Mouse (Mus musculus) c-Kit-negative CD71-positive TER-119-positive erythroid progenitor cells, embryonic 14.5 days (primary cell): ENCODE measurements around the gene Mycbp2.

Experiments
- DNase-seq: peaks from one replicate; pipeline ENCODE4 v3.0.0-alpha.2; 2013; ENCODE audit warnings: low read depth, low spot score

Gene Mycbp2

DNA sequence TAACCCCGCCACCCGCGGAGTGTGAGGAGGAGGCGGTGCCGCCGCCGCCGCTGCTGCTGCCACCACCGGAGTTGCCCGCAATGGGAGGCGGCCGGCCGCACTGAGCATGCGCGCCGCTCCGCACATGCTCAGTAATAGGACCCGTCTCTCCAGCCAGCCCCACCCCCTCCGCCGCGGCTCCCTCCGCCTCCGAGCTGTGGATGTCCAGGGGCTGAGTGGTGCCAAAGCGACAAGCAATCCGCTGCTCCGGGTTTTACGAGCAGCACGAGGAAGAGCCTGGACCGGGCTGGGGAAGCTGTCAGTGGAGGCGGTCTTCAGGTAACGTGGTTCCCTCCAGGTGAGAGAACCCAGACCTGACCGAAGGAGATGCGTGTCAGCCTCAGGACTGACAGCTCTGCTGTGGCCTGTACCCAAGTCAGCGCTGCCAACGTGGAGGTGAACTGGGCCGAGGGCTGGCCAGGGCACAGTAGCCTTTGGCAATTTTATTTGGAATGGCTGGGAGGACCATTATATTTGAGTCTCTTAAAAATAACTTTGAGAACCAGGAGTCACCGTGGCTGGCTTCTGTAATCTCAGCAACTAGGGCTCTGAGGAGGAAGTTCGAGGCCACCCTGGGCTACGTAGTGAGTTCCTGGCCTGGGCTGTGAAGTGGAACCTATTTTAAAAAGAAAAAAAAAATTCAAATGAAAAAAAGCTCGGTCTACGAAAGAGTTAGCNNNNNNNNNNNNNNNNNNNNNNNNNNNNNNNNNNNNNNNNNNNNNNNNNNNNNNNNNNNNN lies at the start of gene Mycbp2:
Mycbp2 (minus strand) TSS at position 86 of the 777 bp plus-strand sequence.
- peak; percentile 94 for DNase-seq

DNA sequence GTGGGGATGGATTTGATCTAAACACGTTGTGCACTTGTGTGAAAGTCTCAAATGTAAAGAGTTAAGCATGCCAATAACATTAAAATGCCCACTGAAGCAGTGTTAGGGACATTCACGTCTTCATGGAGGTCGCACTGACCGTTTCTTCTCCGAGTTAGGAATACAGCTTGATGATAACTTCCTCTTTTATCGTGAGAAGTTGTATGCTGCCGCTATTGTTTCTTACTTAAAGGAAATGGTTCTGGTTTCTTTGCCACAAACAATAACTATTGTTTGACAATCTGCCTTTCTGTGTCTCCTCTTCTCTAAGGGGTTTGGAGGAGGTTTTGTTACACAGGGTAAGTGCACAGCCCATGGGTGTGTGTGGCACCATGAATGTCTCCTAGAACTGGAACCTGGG lies 45.8 kb upstream of the Mycbp2 start:
- no peak for DNase-seq

DNA sequence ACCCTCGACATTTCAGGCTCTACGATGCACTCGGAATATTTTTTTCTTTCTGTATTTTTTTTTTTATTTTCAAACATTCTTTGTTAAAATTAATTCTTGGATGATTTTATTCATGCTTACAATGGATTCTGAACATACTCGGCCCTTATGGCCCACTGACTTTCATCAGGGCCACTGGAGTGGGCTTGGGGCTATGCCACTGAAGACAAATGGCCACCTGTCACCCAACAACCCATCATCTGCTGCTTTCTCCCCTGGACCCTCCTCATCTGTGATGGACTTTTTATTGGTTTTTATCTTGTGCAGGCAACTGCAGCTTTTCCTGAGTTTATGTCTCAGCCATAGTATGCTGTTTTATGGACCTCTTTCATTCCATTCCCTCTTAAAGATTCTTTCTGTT lies 40.8 kb upstream of the Mycbp2 start:
- DNase-seq, result no peak

DNA sequence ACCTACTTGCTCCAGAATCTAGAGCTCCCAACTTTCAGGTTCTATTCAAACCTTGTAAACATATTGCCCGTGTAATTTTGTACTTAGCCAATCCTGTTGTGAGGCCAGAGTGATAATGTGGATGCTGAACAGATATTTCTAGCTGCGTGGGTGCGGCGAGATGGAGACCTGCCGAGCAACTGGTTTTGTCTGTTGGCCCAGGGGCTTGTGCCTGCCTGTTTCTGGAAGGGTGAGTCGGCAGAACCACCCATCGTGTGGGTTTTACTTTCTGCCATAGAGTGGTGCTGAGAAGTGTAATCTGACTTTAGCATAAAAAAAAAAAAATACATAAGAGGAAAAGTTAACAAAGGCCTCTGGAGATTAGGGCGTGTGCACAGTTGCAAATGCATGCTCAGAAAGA lies 40.3 kb upstream of the Mycbp2 start:
- no peak for DNase-seq

DNA sequence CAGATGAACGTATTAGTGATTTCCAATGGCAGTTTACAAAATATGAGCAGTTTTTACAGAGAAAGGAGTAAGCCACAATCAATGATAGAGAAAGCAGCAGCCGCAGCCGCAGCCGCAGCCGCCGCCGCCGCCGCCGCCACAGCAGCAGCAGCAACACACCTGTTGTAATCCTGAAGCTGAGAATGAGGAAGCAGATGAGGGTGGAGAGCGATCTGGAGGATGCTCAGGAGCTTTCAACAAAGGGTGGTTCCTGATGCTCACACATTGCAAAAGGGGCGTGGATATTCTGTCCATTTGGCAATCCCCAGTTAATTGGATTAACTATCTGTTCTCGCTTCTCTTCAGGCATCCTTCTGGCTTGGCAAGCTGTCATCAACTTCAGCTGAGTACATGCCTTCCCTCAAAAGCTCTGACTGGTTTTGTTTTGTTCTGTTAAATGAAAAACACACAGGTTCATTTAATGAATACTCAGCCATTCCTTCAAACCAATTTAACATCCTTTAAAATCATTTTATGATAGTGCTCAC lies 38.5 kb upstream of the Mycbp2 start:
- no peak for DNase-seq

DNA sequence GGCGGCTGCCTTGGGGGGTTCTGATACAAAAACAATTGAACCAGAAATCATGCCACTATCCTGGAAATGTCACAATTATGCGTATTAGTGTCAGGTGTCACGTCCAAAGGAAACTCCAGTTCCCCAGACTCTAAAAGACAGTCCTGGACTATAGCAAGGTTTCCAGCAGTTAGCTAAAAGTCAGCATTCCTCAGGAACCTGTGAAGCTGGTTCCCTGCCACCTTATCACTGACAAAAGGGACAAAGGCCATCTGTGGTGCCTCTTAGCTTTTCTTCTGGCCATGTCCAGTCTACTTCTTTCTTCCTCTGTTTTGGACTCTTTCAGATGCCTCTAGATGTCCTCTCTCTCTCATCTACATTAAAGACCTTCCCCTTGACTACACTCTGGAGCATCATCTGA lies 32.1 kb upstream of the Mycbp2 start:
- DNase-seq, result no peak

DNA sequence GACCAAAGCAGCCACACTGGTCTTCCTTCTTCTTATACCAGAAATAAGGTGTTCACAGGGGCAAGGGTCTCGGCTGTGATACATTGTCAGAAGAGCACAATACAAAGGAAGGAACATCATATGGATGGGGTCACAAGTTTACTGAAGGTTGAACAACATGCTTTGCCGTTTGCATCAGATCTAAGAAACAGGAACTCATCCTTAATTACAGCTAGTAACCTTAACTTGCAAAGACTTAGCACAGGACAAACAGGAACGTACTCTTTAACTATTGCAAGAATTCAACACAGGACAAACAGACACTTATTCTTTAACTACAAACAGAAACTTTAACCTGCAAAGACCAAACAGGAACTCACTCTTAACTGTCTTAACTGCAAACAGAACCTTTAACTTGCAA lies 30.2 kb upstream of the Mycbp2 start:
- DNase-seq, result no peak

DNA sequence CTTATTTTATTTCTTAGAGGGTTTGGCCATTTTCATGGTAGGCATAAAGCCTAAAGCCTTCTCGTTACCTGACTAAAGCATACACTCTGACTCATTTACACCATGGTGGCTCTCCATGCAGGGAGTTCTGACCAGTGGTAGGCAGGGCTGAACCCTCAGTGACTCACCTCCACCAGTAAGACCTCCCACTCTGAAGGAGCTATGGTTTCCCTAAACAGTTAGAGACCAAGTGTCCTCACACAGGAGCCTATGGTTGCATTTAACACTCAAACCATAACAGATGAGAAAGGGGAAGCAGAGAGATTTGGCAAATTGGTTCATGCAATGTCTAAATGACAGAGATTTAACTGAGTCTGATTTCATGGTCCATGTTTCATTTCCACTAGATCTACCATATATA lies 28.9 kb upstream of the Mycbp2 start:
- DNase-seq, result no peak

DNA sequence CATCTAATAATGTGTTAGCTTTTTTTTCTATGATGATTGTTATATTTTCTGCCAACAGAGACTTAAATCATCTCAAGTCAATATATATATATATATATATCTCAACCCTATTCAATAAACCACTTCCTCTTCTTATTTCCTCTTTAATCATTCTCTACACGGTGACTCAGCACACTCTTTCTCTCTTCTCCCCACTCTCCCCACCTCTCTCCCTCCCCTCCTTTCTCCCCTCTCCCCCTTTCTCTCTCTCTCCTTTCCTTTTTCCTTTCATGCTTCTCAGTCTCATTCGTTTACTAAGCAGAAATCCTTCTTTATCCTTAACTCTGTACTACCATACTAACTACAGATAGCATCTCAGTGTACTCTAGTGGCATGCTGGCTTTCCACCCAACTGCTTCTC lies 16.6 kb upstream of the Mycbp2 start:
- DNase-seq, result no peak

DNA sequence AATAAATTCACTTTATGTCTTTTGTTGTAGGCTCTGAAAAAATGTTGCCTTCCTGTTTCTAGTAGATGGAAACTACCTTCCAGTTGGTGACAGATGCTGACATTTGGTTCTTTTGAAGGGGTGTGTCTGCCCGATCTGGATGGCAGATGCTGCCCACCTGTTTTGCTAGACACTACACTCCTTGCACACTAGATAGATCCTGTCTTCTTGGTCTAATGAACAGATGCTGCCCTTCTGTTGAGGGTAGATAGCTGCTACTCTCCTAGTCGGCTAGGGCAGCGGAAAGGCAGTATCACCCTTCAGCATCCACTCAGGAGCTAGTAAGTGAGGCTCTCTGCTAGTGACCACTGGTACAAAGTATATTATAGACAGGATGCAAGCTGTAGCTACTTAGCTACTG lies 9.5 kb upstream of the Mycbp2 start:
- no peak for DNase-seq

DNA sequence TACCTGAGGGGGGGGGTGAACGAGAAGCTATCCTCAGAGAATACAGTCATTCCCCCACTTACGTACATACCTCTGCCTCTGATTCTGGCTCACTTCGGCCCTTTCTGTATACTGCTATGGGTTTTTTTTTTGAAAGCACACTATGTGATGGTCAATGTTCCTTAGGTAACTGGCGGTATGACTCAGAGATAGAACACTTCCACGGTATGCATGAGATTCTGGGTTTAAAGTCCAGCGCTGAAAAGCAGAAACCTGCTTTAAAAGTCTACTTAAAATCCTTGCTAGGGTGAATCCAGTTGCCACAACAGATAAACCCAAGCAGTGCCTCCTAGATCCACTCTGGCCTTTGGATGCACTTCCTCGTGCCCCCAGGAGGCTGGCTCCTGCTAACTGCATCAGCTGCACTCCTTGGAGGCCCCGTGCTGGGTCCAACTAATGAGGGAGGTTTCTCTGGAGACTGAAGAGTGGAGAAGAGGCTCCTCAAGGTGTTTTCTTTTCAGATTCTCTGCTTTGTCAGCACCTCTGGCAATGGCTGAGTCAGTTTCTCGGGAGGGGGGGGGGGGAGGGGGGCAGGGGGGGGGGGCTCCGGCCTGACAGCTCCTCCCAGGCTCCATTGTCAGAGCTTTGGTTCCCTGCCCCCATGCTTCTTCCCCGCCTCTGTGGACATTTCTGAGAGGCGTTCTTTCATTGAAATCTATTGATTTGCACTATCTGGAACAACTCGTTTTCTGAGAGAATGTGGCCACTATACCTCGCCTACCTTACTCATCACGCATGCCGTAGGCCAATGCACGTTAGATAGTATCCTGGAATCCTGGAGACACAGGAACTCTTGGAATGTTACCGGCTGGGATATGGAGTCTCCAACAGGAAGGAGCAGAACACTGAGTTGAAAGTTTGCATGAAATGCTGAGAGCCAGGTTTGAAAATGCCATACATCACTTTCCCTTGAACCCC lies 8.1 kb upstream of the Mycbp2 start:
- DNase-seq, result no peak

DNA sequence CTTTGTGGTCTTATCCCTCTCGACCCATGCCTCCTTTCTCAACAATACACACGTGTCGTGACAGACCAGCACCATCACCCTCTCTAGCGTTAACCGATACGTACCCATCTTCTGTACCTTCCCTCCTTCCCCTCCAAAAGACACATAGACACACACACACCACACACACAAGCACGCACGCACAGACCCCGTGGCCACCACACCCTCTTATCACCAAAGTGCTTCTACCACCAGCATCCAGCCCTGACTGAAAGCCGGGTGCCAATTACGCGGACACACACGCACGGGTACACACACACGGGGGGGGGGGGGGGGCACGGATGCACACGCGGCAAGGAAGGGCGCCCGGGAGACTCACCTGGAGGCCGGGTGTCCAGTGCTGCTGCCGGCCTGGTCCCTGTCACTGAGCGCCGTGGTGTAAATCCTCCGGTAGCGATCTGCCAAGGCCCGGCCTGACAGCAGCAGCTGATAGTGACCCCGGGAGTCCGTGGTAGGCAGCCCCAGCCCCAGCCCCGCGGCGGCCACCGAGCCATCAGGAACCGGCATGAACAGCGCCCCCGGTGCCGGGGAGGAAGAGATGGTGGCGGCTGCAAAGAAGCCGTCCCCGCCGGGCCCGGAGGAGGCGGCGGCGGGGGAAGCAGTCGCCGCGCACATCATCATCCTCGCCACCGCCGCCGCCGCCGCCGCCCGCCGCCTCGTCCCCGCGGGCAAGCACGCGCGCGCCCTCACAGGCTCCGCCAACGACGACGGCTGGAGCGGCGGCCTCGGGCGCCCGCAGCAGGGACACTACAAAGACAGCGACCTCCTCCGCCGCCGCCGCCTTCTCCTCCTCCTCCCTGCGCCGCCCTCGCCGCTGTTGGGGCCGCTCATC lies 521 bp downstream of the Mycbp2 start:
- peak; percentile 46 for DNase-seq

DNA sequence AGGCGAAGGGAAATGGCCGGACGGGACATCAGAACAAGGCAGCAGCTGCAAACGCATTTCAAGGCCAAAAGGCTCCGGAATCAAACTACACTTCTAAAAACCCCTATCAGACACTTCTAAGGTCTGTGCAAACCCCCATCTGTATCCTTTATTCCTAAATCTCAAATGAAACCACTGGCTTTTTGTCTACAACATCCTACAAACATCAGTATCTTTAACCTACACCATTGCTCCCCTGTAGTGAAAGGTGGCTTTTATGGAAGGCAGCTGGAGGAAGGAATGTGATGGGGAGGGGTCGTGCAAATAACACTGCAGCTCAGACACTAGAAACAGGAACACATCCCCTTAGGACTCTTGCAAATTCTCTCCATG lies 1.1 kb downstream of the Mycbp2 start:
- peak; percentile 25 for DNase-seq

DNA sequence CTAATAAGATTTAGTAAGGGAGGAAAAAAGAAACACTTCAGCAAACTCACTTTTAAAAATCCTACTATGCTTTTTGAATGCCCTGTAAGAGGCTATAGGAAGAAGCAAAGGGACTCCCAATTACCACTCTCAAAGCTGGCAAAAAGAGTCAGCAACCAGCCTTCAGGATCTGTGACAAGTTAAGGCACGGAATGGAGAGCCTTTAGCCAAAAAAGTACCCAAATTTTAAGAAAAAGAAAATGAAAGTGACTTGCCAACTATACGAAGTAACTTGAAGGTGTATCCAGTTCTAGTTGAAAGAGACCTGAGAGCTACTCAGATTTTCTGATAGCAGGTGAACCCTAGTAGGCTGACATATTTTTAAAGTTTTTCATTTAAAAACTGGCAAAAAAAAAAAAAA lies 1.6 kb downstream of the Mycbp2 start:
- DNase-seq, result no peak

DNA sequence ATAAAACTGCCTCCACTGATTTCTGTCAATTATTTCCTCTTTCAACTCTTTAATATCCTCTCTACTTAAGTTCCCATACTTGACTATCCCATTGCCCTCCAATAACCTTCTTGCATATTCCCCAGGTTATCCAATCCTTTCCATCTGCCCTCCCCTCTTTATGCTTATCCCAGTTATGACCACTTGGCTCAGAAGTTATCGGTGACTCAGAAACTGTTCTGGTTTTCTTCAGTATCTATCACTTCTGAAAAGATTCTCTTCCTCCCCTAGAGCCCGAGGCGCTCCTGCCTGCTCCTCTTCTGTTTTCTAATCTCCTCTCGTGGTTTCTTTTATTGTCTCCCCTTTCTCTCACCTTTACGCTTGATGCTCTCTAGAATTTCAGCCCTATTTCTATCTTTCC lies 2.8 kb downstream of the Mycbp2 start:
- no peak for DNase-seq

DNA sequence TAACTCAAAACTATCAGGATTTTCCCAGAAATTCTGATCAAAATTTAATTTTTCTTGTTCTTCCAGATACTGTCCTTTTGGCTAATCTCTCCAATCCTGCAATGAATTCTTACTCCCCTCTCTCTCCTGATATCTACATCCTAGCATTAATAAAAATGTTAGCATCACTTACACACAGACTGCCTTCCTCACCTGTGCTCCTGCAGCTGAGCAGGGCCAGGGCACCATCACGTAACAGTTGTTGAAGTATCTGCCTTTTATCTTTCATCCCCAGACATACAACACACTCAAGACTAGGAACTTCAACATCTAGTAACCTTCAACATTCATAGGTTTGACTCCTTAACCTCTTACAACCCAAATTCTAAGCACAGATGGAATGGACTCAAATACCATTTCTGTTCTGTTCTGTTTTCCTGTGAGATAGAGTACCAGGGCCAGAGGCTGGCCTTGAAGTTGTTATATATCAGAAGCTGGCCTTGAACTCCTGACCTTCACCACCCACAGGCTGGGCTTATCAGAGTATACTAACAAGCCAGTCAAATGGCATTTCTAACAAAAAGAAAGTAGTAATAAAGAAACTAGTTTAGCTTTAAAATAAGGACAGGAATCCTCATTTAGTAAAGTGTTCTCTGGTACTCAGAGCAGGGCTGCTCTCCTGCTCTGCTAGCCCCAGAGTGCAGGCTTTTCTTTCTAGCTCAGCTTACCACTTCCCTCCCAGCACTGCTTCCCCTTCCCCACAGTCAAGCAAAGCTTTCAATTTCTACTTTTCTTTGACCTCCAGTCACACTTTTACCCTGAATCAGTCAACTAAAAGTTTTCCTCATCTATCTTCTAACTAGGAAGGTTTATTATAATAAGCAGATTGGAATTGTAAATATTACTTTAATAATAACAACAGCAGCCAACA lies 5.0 kb downstream of the Mycbp2 start:
- no peak for DNase-seq

DNA sequence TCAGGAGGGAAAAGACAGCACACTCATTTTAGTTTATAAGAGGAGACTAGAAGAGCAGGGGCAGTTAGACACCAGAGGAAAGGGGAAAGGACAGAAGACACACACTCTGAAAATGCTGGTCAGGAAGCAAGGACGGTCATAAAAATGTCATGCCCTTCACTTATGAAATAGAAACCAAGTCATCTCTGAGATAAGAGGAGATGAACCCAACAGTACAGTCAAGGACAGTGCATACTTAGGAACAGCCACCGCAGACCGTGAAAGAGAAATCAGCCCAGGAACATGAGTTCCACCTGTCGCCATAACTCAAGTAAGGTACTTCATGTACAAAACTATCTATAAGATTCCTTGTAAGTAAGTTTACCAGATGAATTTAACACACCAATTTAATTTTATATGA lies 33.7 kb downstream of the Mycbp2 start:
- no peak for DNase-seq

DNA sequence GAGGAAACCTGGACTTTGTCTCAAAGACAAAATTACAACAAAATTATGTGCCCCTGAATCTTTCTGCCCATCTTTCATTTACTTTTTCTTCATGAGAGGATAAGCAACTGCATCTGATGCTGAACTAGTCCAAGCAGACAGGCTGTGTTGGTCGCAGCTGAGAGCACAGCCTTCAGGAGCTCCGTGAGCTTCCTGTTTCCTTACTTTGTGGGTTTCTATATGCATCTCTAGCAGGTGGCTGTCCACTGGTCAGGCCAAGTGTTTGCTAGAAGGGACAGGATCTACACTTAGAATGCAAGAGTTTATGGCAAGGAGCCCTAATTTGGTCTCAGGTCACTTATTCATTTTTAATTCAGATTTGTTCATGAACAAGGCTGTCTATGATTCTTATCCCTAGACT lies 50.4 kb downstream of the Mycbp2 start:
- no peak for DNase-seq

DNA sequence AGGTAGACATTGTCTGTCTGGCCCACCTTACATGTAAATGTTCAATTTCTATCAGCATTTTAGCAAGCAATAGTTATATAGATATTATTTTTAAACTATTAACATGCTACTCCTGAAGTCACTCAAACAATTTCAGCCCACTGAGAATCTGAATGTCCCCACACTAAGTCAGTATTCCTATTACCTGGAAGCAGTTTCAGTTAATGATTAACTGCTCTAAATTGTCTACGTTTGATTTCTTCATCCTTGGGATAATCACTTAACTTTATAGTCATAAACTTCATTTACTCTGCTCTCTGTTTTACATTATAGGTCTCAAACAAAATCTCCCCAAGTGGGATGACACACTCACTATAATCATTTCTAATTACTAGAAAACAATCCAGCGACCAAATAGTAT lies 60.0 kb downstream of the Mycbp2 start:
- no peak for DNase-seq

DNA sequence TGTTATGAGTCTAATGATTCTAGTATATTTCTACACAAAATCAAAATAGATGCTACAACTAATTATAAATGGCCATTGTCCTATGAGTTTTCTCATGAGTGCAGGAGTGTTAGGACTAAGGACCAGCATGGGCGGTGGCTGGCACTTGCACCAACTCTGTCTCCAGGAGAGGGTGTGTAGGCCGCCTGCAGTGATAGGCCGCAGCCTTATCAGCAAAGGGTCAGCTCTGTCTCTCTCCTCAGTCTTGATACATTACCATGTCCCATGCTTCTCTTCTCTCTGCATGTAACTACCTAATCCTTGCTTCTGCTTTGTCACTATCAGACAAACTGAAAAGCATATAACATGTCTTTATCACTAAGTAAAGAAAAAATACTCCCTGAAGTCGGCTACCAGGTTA lies 69.9 kb downstream of the Mycbp2 start:
- peak; percentile 17 for DNase-seq

DNA sequence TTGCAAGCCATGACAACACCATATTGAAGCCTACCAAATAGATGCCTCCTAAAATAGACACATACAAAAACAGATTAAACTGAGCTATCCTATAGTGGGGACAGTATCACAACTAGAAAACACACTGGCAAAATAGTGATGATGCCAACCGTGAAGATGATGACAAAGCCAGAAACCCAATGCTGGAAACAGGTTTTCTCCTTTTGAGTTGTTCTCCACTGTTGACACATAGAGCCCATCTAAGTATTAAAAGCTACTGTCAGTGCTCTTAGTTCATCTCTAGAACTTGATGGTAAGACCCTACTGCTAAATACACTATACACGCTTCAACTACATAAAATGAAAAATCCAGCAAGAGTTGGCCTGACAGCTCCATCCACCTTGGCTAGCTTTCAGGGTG lies 86.2 kb downstream of the Mycbp2 start:
- no peak for DNase-seq
